Mouse (Mus musculus): ENCODE measurements around the gene Fbn1.

- TF ChIP-seq CTCF (IDR thresholded peaks at IDR 0.05): no peak
- no peak for TF ChIP-seq EP300 (IDR thresholded peaks at IDR 0.05; ENCODE audit: insufficient read depth, low read depth, low read length)
- no peak for TF ChIP-seq POLR2A (IDR thresholded peaks at IDR 0.05; ENCODE audit: insufficient read depth, low read depth, low read length)
Measured at GRCm38 (mm10) chr2:125314169-125314925, 193.4 kb downstream of the Fbn1 start.

Measured in heart, adult 2 months (tissue).